Mouse (Mus musculus) frontal cortex, postnatal 10 days (tissue): Measurements from ENCODE around the gene Olfr247.
"Not testable (repeated sequence)": the region's sequence is repeated elsewhere in the genome, so short reads cannot be mapped to it uniquely, and the experiment has no call there.

Experiments used
- DNase-seq, 2 experiments: peaks; one replicate each; pipeline ENCODE4 v3.0.0; 2022; ENCODE audit warnings: low spot score in 2 of 2, mixed read lengths in 1 of 2

The Olfr247 gene

GRCm38 (mm10) chr10:129976040-129976439 lies at the start of gene Olfr247:
TSS of gene Olfr247 (minus strand) at chr10:129976140.
- DNase-seq = not testable (repeated sequence)

- DNase-seq = no peak
Measured at GRCm38 (mm10) chr10:130012321-130012720, 36.4 kb upstream of the Olfr247 start, which contains the start of gene Olfr820. TSS of gene Olfr820 (plus strand) at chr10:130012621.

GRCm38 (mm10) chr10:130005366-130005765 lies 29.4 kb upstream of the Olfr247 start:
- DNase-seq = not testable (repeated sequence)

GRCm38 (mm10) chr10:130004104-130004503 lies 28.2 kb upstream of the Olfr247 start:
- not testable (repeated sequence) for DNase-seq

- not testable (repeated sequence) for DNase-seq
Measured at GRCm38 (mm10) chr10:129984962-129985361, 9.0 kb upstream of the Olfr247 start, which contains the start of gene Gm10310. TSS of gene Gm10310 (minus strand) at chr10:129985062.

GRCm38 (mm10) chr10:129981867-129982266 lies 5.9 kb upstream of the Olfr247 start:
- DNase-seq = not testable (repeated sequence)

GRCm38 (mm10) chr10:129972994-129973393 lies 2.9 kb downstream of the Olfr247 start:
- DNase-seq = not testable (repeated sequence)

- DNase-seq = not testable (repeated sequence)
Measured at GRCm38 (mm10) chr10:129967166-129967565, 8.8 kb downstream of the Olfr247 start, which contains the start of gene Olfr819. TSS of gene Olfr819 (minus strand) at chr10:129967266.

- not testable (repeated sequence) for DNase-seq
Measured at GRCm38 (mm10) chr10:129966232-129966631, 9.7 kb downstream of the Olfr247 start.

GRCm38 (mm10) chr10:129949000-129949399 lies 26.9 kb downstream of the Olfr247 start, which contains the start of gene Olfr818:
TSS of gene Olfr818 (minus strand) at chr10:129949100.
- no peak for DNase-seq
